Mouse (Mus musculus) stomach, embryonic 15.5 days (tissue): Measurements from ENCODE around the gene Ubr3. TPM values are rescaled to one million over a fixed set of nuclear protein-coding genes. Genes with fewer than 3 reads are reported as not detected.

Source experiments
- ATAC-seq: fragments of 200-750 bp; cut with Nextera tagmentation; 2 replicates; pipeline ENCODE4 v1.8.0; 2017; ENCODE audit warnings: low read depth, moderate number of reproducible peaks, moderate TSS enrichment; ENCODE audit not compliant: insufficient read depth, low FRiP score
- H3K27ac ChIP-seq: fragments of 300-500 bp; sonication (generic); 2 replicates; pipeline ENCODE4 v1.5.1; 2015; ENCODE audit warnings: mild to moderate bottlenecking, inconsistent platforms
- H3K27me3 ChIP-seq: fragments of 300-500 bp; sonication (generic); replicated peaks from 2 replicates; pipeline ENCODE4 v1.6.1; 2015; ENCODE audit warnings: inconsistent platforms
- H3K36me3 ChIP-seq: fragments of 300-500 bp; sonication (generic); 2 replicates; pipeline ENCODE4 v1.6.1; 2015; ENCODE audit warnings: inconsistent platforms
- H3K4me1 ChIP-seq: fragments of 300-500 bp; sonication (generic); 2 replicates; pipeline ENCODE4 v1.6.1; 2015; ENCODE audit warnings: inconsistent platforms
- H3K4me2 ChIP-seq: fragments of 300-500 bp; sonication (generic); 2 replicates; pipeline ENCODE4 v1.6.1; 2015; ENCODE audit warnings: mild to moderate bottlenecking, inconsistent platforms
- H3K4me3 ChIP-seq: fragments of 300-500 bp; sonication (generic); replicated peaks from 2 replicates; pipeline ENCODE4 v1.5.1; 2015; ENCODE audit warnings: inconsistent platforms
- H3K9ac ChIP-seq: fragments of 300-500 bp; sonication (generic); 2 replicates; pipeline ENCODE4 v1.6.1; 2015; ENCODE audit warnings: inconsistent platforms
- H3K9me3 ChIP-seq: fragments of 300-500 bp; sonication (generic); 2 replicates; pipeline ENCODE4 v1.6.1; 2016; ENCODE audit warnings: inconsistent platforms
- WGBS: fragments of 180-500 bp; shearing (Covaris S2); methylation state at CpG from one replicate; pipeline ENCODE4 v1.1.7; 2015; 5-methylcytosine and 5-hydroxymethylcytosine counted together
- polyA plus RNA-seq: library from polyadenylated mRNA; unstranded; fragments of >200 nt; fragmentation: Nextera tagmentation; extraction: Ambion mirVana; gene quantifications from 2 replicates; pipeline ENCODE4 v1.2.1, GENCODE M21; 2015

Ubr3 gene
- polyA plus RNA-seq, 1 experiment from 2014 or later = 13.3 TPM

- H3K9me3 ChIP-seq = no peaks in the 10 kb centered on the region
- WGBS = 87% methylated on average over 3 of the region's 3 CpGs
Observed at GRCm38 (mm10) chr2:69917301-69917700, 20.3 kb downstream of the Ubr3 start.

DNA sequence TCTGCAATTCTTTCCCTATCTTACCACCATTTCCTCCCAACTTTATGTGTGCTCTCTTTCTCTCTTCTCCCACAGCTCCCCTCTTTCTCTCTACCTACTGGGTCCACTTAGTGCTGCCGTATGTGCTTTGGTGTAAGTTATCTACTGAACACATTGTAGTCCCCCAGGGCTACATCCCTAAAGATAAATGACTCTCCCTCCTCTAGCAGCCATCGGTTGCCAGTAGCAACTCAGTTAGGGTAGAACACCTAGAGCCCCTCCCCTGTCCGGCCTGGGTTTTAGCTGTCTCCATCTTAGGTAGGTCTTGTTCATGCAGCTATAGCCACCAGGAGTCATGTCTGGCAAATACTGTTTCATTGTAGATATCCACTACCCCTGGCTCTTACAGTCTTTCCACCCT, 27.9 kb downstream of the Ubr3 start:
- Histone ChIP-seq H3K9ac (no peak overlapping the region), H3K27me3 (no peaks in the 10 kb centered on the region), H3K27ac (no peak overlapping the region), H3K4me1 (no peaks in the 10 kb centered on the region), H3K4me2 (no peak overlapping the region), H3K4me3 (no peak overlapping the region), H3K9me3 (no peaks in the 10 kb centered on the region), H3K36me3 (peaks cover 6% of the 10 kb centered on the region)
- 74% methylated on average over 3 of the region's 3 CpGs for WGBS
- ATAC-seq = no peak; the same call in 1 of the 2 replicates

More at GRCm38 (mm10) chr2:69917301-69917700, 20.3 kb downstream of the Ubr3 start:
- H3K27ac ChIP-seq = no peak overlapping the region
- no peak for ATAC-seq
- no peak overlapping the region for H3K4me2 ChIP-seq
- H3K4me1 ChIP-seq = no peaks in the 10 kb centered on the region
- H3K36me3 ChIP-seq = peaks cover 13% of the 10 kb centered on the region; the same call in 1 of the 2 replicates
- H3K27me3 ChIP-seq = no peaks in the 10 kb centered on the region
- H3K4me3 ChIP-seq = no peak overlapping the region
- no peak overlapping the region for H3K9ac ChIP-seq

GRCm38 (mm10) chr2:69936331-69936730, 39.3 kb downstream of the Ubr3 start:
- ATAC-seq = no peak
- peaks cover 12% of the 10 kb centered on the region; the same call in 1 of the 2 replicates for H3K36me3 ChIP-seq
- H3K27me3 ChIP-seq = no peaks in the 10 kb centered on the region
- no peaks in the 10 kb centered on the region for H3K4me1 ChIP-seq
- H3K9ac ChIP-seq = no peak overlapping the region
- H3K4me3 ChIP-seq = no peak overlapping the region
- WGBS = 85% methylated on average over 5 of the region's 5 CpGs
- H3K27ac ChIP-seq = no peak overlapping the region
- no peak overlapping the region for H3K4me2 ChIP-seq
- H3K9me3 ChIP-seq = no peaks in the 10 kb centered on the region

DNA sequence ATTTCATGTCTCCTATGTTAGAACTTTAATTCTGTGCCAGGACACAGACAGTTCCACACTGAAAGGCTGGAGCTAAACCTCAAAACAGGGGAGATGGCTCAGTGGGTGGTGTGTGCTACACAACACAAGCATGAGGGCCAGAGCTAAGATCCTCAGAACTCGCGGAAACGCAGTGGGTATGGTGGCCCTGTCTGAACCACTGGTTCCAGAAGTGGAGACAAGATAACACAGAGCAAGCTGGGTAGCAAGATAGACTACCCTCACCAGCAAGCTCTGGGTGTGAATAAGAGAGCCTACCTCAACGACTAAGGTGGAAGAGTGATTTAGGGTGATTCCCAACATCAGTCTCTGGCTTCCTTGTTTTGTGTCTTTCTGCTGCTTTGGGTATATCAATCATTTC, 42.2 kb downstream of the Ubr3 start:
- H3K9ac ChIP-seq = no peak overlapping the region
- no peak overlapping the region for H3K4me3 ChIP-seq
- no peak overlapping the region for H3K27ac ChIP-seq
- ATAC-seq = peak; percentile 71; the same call in 1 of the 2 replicates
- no peaks in the 10 kb centered on the region for H3K4me1 ChIP-seq
- H3K36me3 ChIP-seq = peaks cover 13% of the 10 kb centered on the region; the same call in 1 of the 2 replicates
- no peaks in the 10 kb centered on the region for H3K27me3 ChIP-seq
- WGBS = 88% methylated on average over 4 of the region's 4 CpGs
- H3K4me2 ChIP-seq = no peak overlapping the region
- no peaks in the 10 kb centered on the region for H3K9me3 ChIP-seq

DNA sequence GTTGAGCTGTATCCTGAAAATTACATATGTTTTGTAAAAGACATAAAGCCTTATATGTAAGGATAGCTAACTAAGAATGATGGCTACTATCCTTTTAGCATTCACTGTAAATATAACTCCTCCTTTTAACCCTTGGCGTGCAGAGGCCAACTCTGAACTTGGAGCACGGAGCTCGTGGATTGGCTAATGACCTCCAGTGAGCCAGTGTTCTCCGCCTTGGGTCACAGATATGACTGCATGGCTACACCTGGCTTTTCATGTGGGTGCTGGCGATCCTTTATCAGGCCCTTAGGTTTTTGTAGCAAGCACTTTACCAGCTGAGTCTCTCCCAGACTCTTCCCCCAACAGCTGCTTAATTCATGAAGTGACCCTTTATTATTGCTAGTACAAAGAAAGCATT, 42.6 kb downstream of the Ubr3 start:
- no peak overlapping the region for H3K4me3 ChIP-seq
- no peak overlapping the region for H3K27ac ChIP-seq
- no peak overlapping the region for H3K9ac ChIP-seq
- H3K4me1 ChIP-seq = no peaks in the 10 kb centered on the region
- no peak overlapping the region for H3K4me2 ChIP-seq
- WGBS = 90% methylated on average over 5 of the region's 5 CpGs
- no peaks in the 10 kb centered on the region for H3K27me3 ChIP-seq
- H3K9me3 ChIP-seq = no peaks in the 10 kb centered on the region
- H3K36me3 ChIP-seq = peaks cover 13% of the 10 kb centered on the region; the same call in 1 of the 2 replicates
- ATAC-seq = no peak

- H3K9ac ChIP-seq = no peak overlapping the region
- H3K9me3 ChIP-seq = no peaks in the 10 kb centered on the region
- no peak overlapping the region for H3K4me3 ChIP-seq
- H3K4me2 ChIP-seq = no peak overlapping the region
- ATAC-seq = no peak
- H3K4me1 ChIP-seq = no peaks in the 10 kb centered on the region
- H3K27ac ChIP-seq = no peak overlapping the region
- WGBS = 85% methylated on average over 4 of the region's 4 CpGs
- no peaks in the 10 kb centered on the region for H3K27me3 ChIP-seq
- peaks cover 9% of the 10 kb centered on the region; the same call in 1 of the 2 replicates for H3K36me3 ChIP-seq
Observed at GRCm38 (mm10) chr2:69941391-69942030, 44.5 kb downstream of the Ubr3 start.

GRCm38 (mm10) chr2:69952849-69953248, 55.8 kb downstream of the Ubr3 start:
- Histone ChIP-seq H3K36me3 (peaks cover 12% of the 10 kb centered on the region; the same call in 1 of the 2 replicates), H3K4me1 (no peaks in the 10 kb centered on the region), H3K27ac (no peak overlapping the region), H3K9ac (no peak overlapping the region), H3K27me3 (no peaks in the 10 kb centered on the region), H3K4me2 (no peak overlapping the region), H3K4me3 (no peak overlapping the region), H3K9me3 (no peaks in the 10 kb centered on the region)
- no peak for ATAC-seq
- WGBS = 73% methylated on average over 8 of the region's 8 CpGs

GRCm38 (mm10) chr2:69955635-69956034, 58.6 kb downstream of the Ubr3 start:
- Histone ChIP-seq H3K4me3 (no peak overlapping the region), H3K9ac (no peak overlapping the region), H3K27me3 (no peaks in the 10 kb centered on the region), H3K9me3 (no peaks in the 10 kb centered on the region), H3K4me2 (no peak overlapping the region), H3K27ac (no peak overlapping the region), H3K4me1 (no peaks in the 10 kb centered on the region), H3K36me3 (peaks cover 9% of the 10 kb centered on the region)
- WGBS = 40% methylated on average over 2 of the region's 2 CpGs
- no peak for ATAC-seq

GRCm38 (mm10) chr2:69957622-69958021, 60.6 kb downstream of the Ubr3 start:
- WGBS = 88% methylated on average over 2 of the region's 2 CpGs
- Histone ChIP-seq H3K27ac (no peak overlapping the region), H3K9me3 (no peaks in the 10 kb centered on the region), H3K4me1 (no peaks in the 10 kb centered on the region), H3K4me3 (no peak overlapping the region), H3K9ac (no peak overlapping the region), H3K36me3 (peaks cover 9% of the 10 kb centered on the region), H3K4me2 (no peak overlapping the region), H3K27me3 (no peaks in the 10 kb centered on the region)
- ATAC-seq = no peak

- Histone ChIP-seq H3K9ac (no peak overlapping the region), H3K4me2 (no peak overlapping the region), H3K36me3 (peaks cover 10% of the 10 kb centered on the region), H3K27me3 (no peaks in the 10 kb centered on the region), H3K4me3 (no peak overlapping the region), H3K27ac (no peak overlapping the region), H3K4me1 (no peaks in the 10 kb centered on the region), H3K9me3 (no peaks in the 10 kb centered on the region)
- no peak for ATAC-seq
- 96% methylated on average over 2 of the region's 2 CpGs for WGBS
Observed at GRCm38 (mm10) chr2:69974896-69975295, 77.8 kb downstream of the Ubr3 start.

- no peaks in the 10 kb centered on the region for H3K27me3 ChIP-seq
- H3K9ac ChIP-seq = no peak overlapping the region
- H3K4me1 ChIP-seq = no peaks in the 10 kb centered on the region
- no peak for ATAC-seq
- H3K27ac ChIP-seq = no peak overlapping the region
- WGBS = 90% methylated on average over 6 of the region's 6 CpGs
- peaks cover 33% of the 10 kb centered on the region for H3K36me3 ChIP-seq
- H3K4me3 ChIP-seq = no peak overlapping the region
- H3K9me3 ChIP-seq = no peaks in the 10 kb centered on the region
- no peak overlapping the region for H3K4me2 ChIP-seq
Observed at GRCm38 (mm10) chr2:69989224-69989623, 92.2 kb downstream of the Ubr3 start.

DNA sequence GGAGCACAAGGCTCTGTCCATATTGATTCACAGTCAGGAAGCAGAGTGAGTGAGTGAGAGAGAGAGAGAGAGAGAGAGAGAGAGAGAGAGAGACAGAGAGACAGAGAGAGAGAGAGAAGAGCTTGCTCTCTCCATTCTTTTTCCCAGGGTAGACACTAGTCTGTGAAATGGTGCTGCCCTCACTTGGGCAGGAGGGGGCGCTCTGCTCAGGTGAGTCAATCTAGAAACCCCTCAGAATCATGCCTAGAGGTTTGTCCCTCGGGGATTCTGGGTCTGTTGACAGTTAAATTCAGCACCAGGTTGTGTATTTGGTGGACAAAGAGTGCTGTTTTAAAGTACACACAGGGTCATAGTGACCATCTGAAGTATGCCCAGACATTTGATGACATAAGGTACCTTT, 93.6 kb downstream of the Ubr3 start:
- H3K4me1 ChIP-seq = no peaks in the 10 kb centered on the region
- no peak overlapping the region for H3K4me2 ChIP-seq
- H3K9ac ChIP-seq = no peak overlapping the region
- no peak overlapping the region for H3K4me3 ChIP-seq
- H3K27ac ChIP-seq = no peak overlapping the region
- H3K36me3 ChIP-seq = peaks cover 33% of the 10 kb centered on the region
- H3K27me3 ChIP-seq = no peaks in the 10 kb centered on the region
- no peaks in the 10 kb centered on the region for H3K9me3 ChIP-seq
- no peak for ATAC-seq
- 50% methylated on average over 2 of the region's 2 CpGs for WGBS
